Mouse (Mus musculus): ENCODE measurements around the gene Crebl2.

Crebl2 gene

DNA sequence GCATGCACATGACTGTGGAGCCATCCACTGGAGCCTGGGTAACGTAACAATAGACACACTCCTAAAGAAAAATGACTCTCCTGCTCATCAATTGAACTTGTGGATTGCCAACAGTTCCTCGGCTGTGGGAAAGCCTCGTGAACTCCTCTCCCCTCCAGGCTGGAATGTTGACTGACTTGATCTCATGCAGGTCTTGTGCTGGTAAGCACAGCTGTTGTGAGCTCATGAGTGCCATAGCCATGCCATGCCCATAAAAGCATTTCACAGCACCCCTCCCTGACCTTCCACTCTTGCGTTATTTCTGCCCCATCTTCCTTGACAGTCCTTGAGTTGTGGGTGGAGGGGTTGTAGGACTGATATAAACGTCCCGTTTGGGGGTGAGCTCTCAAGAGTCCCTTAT, 9.5 kb upstream of the Crebl2 start:
- DNase-seq (ENCODE audit: low spot score in 2 of 2) = no peak

DNA sequence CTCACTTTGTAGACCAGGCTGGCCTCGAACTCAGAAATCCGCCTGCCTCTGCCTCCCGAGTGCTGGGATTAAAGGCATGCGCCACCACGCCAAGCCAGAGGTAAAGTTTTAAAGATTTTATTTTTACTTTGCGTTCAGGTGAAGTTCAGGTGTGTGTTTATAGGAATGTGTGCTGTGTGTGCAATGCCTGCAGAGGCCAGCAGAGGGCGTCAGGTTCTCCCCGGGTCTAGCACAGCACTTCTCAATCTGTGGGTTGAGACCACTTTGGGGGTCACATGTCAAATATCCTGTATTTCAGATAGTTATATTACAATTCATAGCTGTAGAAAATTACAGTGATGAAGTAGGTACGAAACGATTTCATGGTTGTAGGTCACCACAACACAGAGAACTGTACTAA, 7.1 kb upstream of the Crebl2 start:
- DNase-seq (ENCODE audit: low spot score in 2 of 2) = no peak

- DNase-seq (ENCODE audit: low spot score in 2 of 2) = no peak
Measured at GRCm38 (mm10) chr6:134830776-134831175, 822 bp downstream of the Crebl2 start.

GRCm38 (mm10) chr6:134834585-134835251, 4.8 kb downstream of the Crebl2 start:
- DNase-seq (ENCODE audit: low spot score in 2 of 2) = peak in 1 of 2 experiments; percentile 20

GRCm38 (mm10) chr6:134838111-134838510, 8.2 kb downstream of the Crebl2 start:
- no peak for DNase-seq (ENCODE audit: low spot score in 2 of 2)

- DNase-seq (ENCODE audit: low spot score in 2 of 2) = no peak
Measured at GRCm38 (mm10) chr6:134840346-134840745, 10.4 kb downstream of the Crebl2 start.

DNA sequence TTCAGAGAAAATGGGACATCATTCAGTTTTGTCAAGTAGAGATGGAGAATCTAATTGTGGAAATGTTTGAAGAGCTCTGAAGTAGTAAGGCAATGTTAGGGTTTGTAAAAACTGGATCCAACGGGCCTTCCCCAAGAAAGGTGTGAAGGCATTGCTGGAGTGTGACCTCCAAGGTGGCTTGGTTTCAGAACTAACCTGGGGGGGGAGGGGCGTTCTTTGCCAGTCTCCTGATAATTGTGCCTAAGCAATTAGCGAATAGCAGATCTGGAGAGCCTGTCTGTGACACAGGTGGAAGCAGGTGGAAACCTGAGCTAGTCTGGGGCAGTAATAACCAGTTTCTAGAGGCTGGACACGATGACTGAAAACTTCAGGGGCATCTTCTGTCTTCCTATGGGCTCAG, 15.8 kb downstream of the Crebl2 start:
- no peak for DNase-seq (ENCODE audit: low spot score in 2 of 2)

- no peak for DNase-seq (ENCODE audit: low spot score in 2 of 2)
Measured at GRCm38 (mm10) chr6:134846308-134846707, 16.4 kb downstream of the Crebl2 start.

DNA sequence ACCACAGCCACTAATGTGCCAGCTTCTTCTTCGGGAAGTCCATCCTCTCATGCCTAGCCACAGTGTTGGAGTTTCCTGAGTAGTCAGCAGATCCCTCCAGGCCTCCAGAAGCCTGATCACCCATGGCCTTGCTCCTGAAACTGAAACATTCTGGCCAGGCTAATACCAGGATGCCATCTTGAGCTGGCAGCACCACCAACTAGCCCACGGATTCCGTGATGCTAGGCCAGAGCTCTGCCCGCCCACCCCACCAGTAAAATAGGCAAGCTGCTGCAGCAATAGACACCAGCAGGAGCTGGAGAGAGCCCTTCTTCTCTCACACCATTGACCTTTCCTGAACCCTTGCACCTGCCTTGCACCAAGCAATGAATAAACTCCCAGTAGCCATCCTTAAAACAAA, 17.6 kb downstream of the Crebl2 start:
- DNase-seq (ENCODE audit: low spot score in 2 of 2) = no peak

DNA sequence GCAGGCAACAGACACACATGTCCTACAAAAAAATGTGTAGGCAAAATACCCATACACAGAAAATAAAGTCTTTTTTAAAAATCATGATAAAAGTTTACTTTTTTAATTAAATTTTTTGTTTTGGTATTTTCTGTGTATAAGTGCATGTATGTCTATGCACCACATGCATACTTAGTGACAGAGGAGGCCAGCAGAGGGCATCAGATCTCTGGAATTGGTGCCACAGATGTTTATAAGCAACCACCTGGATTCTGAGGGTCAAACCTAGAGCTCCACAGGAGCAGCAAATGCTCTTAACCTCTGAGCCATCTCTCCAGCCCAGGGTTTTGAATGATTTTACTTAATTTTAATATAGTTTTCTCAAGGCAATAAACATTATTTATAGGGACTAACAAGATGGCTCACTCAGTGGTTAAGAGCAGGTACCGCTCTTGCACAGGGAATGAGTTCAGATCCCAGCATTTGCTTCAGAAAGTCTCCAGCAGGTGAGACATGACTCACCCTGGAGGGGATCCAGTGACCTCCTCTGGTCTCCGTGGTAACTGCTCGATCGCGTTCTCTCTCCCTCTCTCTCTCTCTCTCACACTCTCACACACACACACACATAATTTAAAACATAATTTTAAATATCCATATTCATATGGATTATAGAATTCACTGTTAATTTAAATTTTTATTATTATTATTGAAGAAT, 18.4 kb downstream of the Crebl2 start:
- DNase-seq (ENCODE audit: low spot score in 2 of 2) = no peak

GRCm38 (mm10) chr6:134849461-134849860, 19.5 kb downstream of the Crebl2 start:
- no peak for DNase-seq (ENCODE audit: low spot score in 2 of 2)

DNA sequence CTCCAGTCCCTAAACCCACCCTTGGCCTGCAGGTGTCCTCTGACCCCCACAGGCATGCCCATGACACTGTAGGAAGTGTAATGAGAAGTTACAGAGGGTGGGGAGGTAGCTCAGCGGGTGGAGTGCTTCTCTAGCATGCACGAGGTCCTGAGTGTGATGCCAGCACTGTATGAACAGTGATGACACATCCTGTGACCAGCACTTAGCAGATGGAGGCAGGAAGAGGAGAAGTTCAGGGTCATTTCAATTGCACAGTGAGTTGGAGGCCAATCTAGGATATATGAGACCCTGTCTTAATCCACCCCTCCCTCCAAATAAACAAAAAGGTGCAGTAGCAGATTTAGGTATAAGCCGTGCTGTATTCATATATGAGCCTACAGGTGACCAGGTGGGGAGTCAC, 20.0 kb downstream of the Crebl2 start:
- no peak for DNase-seq (ENCODE audit: low spot score in 2 of 2)

- no peak for DNase-seq (ENCODE audit: low spot score in 2 of 2)
Measured at GRCm38 (mm10) chr6:134854782-134855181, 24.8 kb downstream of the Crebl2 start.

DNA sequence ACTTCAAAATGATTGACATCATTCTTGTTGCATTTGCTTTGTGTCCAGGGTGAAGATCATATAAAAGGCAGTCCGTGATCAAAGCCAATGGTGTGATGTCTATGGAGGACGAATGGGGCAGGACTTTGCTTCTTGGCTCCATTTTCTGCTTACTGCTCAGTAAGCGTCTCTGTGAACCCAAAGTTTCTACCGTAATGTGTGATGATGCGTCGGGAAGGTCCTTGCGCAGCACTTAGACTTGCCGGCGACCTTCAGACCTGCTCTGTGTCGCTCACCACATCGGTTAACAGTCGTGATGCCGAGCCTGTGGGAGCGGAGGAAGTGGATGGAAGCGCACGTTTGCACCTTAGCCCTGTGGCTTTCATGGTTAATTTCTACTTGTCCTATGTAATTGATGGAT, 26.0 kb downstream of the Crebl2 start:
- no peak for DNase-seq (ENCODE audit: low spot score in 2 of 2)

GRCm38 (mm10) chr6:134859021-134859420, 29.1 kb downstream of the Crebl2 start:
- no peak for DNase-seq (ENCODE audit: low spot score in 2 of 2)

DNA sequence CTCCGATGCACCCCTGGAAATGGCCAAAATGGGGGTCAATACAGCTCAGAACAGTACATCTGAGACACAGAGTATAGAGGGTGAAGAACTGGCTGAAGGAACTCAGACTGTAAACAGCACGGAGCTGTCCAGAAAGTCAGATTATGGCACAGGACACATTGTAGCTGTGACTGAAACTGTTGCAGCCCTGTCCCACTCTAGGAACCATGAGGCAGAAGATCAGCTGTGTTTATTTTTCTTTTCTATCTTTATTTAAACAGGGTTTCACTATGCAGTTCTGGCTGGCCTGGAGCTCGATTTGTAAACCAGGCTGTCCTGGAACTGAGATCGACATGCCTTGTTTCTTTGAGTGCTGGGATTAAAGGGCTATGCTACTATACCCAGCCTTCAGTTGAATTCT, 30.3 kb downstream of the Crebl2 start:
- no peak for DNase-seq (ENCODE audit: low spot score in 2 of 2)

DNA sequence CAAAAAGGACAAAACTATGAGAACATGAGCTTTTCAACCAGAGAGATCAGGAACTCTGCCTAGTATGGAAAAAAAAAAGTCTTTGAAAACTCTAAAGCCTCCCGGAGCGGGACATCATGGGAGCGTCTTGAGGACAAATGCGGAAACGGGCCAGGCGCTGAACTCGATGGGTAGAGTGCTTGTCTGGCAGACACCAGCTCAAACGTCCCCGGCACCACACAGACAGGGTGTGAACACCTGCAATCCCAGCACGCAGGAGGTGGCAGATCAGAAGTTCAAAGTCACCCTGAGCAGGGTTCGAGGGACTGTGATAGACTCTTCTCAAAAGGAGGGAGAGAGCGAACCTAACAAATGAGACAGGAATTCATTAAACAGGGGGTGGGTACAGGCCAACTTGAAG, 31.4 kb downstream of the Crebl2 start:
- no peak for DNase-seq (ENCODE audit: low spot score in 2 of 2)

DNA sequence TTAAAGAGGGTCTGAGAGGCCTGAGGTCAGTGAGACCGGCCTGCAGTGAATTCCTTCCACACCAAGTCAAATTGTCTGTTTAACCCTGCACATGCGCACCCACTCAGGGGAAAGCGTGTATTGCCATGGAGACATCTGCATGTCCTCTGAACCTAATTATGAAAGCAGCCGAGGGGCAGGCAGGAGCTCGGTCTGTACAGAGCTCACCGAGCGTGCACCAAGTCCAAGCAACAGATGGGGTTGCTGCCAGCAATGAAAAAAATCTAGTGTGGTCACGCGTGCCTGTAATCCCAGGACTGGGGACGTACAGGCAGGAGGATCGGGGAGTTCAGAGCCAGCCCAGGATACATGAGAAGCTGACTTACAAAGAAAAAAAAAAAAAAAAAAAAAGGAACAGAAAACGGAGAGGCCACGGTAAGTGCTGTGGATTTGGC, 32.7 kb downstream of the Crebl2 start:
- no peak for DNase-seq (ENCODE audit: low spot score in 2 of 2)

- peak; percentile 74 to 83 for DNase-seq (ENCODE audit: low spot score in 2 of 2)
Measured at GRCm38 (mm10) chr6:134863146-134863545, 33.2 kb downstream of the Crebl2 start.

DNA sequence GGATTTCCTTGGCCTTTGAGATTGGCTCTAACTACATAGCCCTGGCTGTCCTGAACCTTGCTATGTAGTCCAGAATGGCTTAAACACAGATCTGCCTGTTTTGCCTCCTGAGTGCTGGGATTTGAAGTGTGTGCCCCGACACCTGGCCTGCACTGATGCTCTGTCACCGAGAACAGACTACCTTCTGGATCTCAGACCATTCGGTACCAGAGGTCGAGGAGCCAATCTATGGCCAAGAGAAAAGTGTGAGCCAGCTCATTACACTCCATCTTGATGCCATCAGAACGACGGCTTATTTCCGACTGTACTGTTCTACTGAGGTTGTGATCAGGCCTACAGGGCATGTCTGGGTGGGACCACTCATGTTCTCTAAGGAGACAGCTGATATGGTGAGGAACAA, 36.2 kb downstream of the Crebl2 start:
- DNase-seq (ENCODE audit: low spot score in 2 of 2) = no peak

DNA sequence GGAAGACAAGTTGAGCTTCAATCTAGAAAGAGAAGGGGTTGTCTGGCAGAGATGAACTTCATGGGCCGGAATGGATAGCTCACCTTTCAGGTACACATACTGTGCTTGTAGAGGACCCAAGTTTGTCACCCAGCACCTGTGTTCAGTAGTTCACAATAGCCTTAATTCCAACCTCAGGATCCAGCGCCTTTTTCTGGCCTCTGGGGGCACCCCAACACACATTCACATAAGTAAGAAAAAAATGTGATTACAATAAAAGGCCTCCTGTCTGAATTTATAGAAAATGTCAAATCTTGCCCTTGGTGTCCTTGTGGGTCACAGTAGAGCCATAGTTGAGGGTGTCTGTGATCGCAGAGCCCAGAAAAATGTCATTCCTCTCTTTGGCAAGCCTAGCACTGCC, 37.4 kb downstream of the Crebl2 start:
- DNase-seq (ENCODE audit: low spot score in 2 of 2) = no peak

GRCm38 (mm10) chr6:134870209-134870742, 40.3 kb downstream of the Crebl2 start:
- DNase-seq (ENCODE audit: low spot score in 2 of 2) = no peak

- DNase-seq (ENCODE audit: low spot score in 2 of 2) = no peak
Measured at GRCm38 (mm10) chr6:134870887-134871286, 40.9 kb downstream of the Crebl2 start.
